Mouse (Mus musculus): ENCODE data around the gene Ncapd3. TPM values are rescaled to one million over a fixed set of nuclear protein-coding genes. Genes with fewer than 3 reads are reported as not detected.
A peak's percentile ranks its signal among the peaks of the same experiment; 100 is the strongest.

Ncapd3 gene
- polyA plus RNA-seq (2015; fragmentation: Nextera tagmentation; extraction: Ambion mirVana): 33.1 and 33.2 TPM in 2 replicates

GRCm38 (mm10) chr9:27029828-27030762 is at the start of gene Ncapd3, which contains the start of gene Vps26b:
Gene Ncapd3 (plus strand): TSS chr9:27030175.
Gene Vps26b (minus strand): TSS chr9:27030065.
- peak within 1 kb of the TSS; percentile 98 for H3K4me3 ChIP-seq
- H3K4me2 ChIP-seq: peak within 1 kb of the TSS; percentile 90
- no peaks in the 10 kb centered on the region for H3K9me3 ChIP-seq
- peak; percentile 97 for ATAC-seq (ENCODE audit: borderline replicate concordance, extremely low read depth, low FRiP score, low TSS enrichment)
- H3K36me3 ChIP-seq: no peaks in the 10 kb centered on the region
- no peaks in the 10 kb centered on the region for H3K27me3 ChIP-seq
- H3K9ac ChIP-seq: peak within 1 kb of the TSS; percentile 99
- under 1% methylated on average over 71 of the region's 80 CpGs for WGBS
- peak within 1 kb of the TSS; percentile 94 for H3K27ac ChIP-seq
- H3K4me1 ChIP-seq: peaks cover 44% of the 10 kb centered on the region

GRCm38 (mm10) chr9:26985090-26985613 is 44.8 kb upstream of the Ncapd3 start:
- Histone ChIP-seq H3K27ac (no peak overlapping the region), H3K4me2 (no peak overlapping the region), H3K9ac (no peak overlapping the region), H3K9me3 (no peaks in the 10 kb centered on the region), H3K4me1 (no peaks in the 10 kb centered on the region), H3K36me3 (peaks cover 49% of the 10 kb centered on the region), H3K4me3 (no peak overlapping the region), H3K27me3 (no peaks in the 10 kb centered on the region)
- ATAC-seq (ENCODE audit: borderline replicate concordance, extremely low read depth, low FRiP score, low TSS enrichment): no peak
- 94% methylated on average over 2 of the region's 2 CpGs for WGBS

- WGBS: 74% methylated on average over 6 of the region's 6 CpGs
- no peak overlapping the region for H3K9ac ChIP-seq
Measured at GRCm38 (mm10) chr9:26985668-26986277, 44.2 kb upstream of the Ncapd3 start.

GRCm38 (mm10) chr9:26990181-26990580 is 39.8 kb upstream of the Ncapd3 start:
- H3K36me3 ChIP-seq: peaks cover 45% of the 10 kb centered on the region
- no peak overlapping the region for H3K4me2 ChIP-seq
- H3K27me3 ChIP-seq: no peaks in the 10 kb centered on the region
- H3K9ac ChIP-seq: no peak overlapping the region
- H3K4me3 ChIP-seq: no peak overlapping the region
- no peak for ATAC-seq (ENCODE audit: borderline replicate concordance, extremely low read depth, low FRiP score, low TSS enrichment)
- H3K27ac ChIP-seq: no peak overlapping the region
- 86% methylated on average over 4 of the region's 4 CpGs for WGBS
- no peaks in the 10 kb centered on the region for H3K4me1 ChIP-seq
- no peaks in the 10 kb centered on the region for H3K9me3 ChIP-seq

More at GRCm38 (mm10) chr9:26985668-26986277, 44.2 kb upstream of the Ncapd3 start:
- Histone ChIP-seq H3K4me3 (no peak overlapping the region), H3K4me1 (no peaks in the 10 kb centered on the region), H3K27ac (no peak overlapping the region), H3K36me3 (peaks cover 48% of the 10 kb centered on the region), H3K27me3 (no peaks in the 10 kb centered on the region), H3K4me2 (no peak overlapping the region), H3K9me3 (no peaks in the 10 kb centered on the region)
- no peak for ATAC-seq (ENCODE audit: borderline replicate concordance, extremely low read depth, low FRiP score, low TSS enrichment)

- peaks cover 34% of the 10 kb centered on the region for H3K36me3 ChIP-seq
- no peaks in the 10 kb centered on the region for H3K27me3 ChIP-seq
- H3K4me3 ChIP-seq: no peak overlapping the region
- H3K4me1 ChIP-seq: peaks cover 2% of the 10 kb centered on the region; the same call in 1 of the 2 replicates
- peak; percentile 58; the same call in 1 of the 2 replicates for ATAC-seq (ENCODE audit: borderline replicate concordance, extremely low read depth, low FRiP score, low TSS enrichment)
- 58% methylated on average over 10 of the region's 10 CpGs for WGBS
- H3K9me3 ChIP-seq: no peaks in the 10 kb centered on the region
- no peak overlapping the region for H3K9ac ChIP-seq
- H3K4me2 ChIP-seq: no peak overlapping the region
- no peak overlapping the region for H3K27ac ChIP-seq
Measured at GRCm38 (mm10) chr9:26993118-26993517, 36.9 kb upstream of the Ncapd3 start.

GRCm38 (mm10) chr9:26993900-26994299 is 36.1 kb upstream of the Ncapd3 start:
- 82% methylated on average over 3 of the region's 3 CpGs for WGBS
- ATAC-seq (ENCODE audit: borderline replicate concordance, extremely low read depth, low FRiP score, low TSS enrichment): no peak

GRCm38 (mm10) chr9:26997062-26997461 is 32.9 kb upstream of the Ncapd3 start:
- no peaks in the 10 kb centered on the region for H3K27me3 ChIP-seq

More at GRCm38 (mm10) chr9:26993900-26994299, 36.1 kb upstream of the Ncapd3 start:
- peaks cover 29% of the 10 kb centered on the region for H3K36me3 ChIP-seq
- no peak overlapping the region for H3K9ac ChIP-seq
- H3K4me1 ChIP-seq: peaks cover 5% of the 10 kb centered on the region; the same call in 1 of the 2 replicates
- no peak overlapping the region for H3K27ac ChIP-seq
- no peaks in the 10 kb centered on the region for H3K27me3 ChIP-seq
- H3K4me2 ChIP-seq: no peak overlapping the region
- H3K9me3 ChIP-seq: no peaks in the 10 kb centered on the region
- H3K4me3 ChIP-seq: no peak overlapping the region

GRCm38 (mm10) chr9:26997501-26997900 is 32.5 kb upstream of the Ncapd3 start:
- H3K4me3 ChIP-seq: no peak overlapping the region
- peaks cover 16% of the 10 kb centered on the region; the same call in 1 of the 2 replicates for H3K4me1 ChIP-seq
- 92% methylated on average over 2 of the region's 2 CpGs for WGBS
- no peaks in the 10 kb centered on the region for H3K9me3 ChIP-seq
- no peak overlapping the region for H3K9ac ChIP-seq
- no peak for ATAC-seq (ENCODE audit: borderline replicate concordance, extremely low read depth, low FRiP score, low TSS enrichment)
- no peak overlapping the region for H3K4me2 ChIP-seq
- no peaks in the 10 kb centered on the region for H3K27me3 ChIP-seq
- H3K36me3 ChIP-seq: no peaks in the 10 kb centered on the region
- no peak overlapping the region for H3K27ac ChIP-seq

More at GRCm38 (mm10) chr9:26997062-26997461, 32.9 kb upstream of the Ncapd3 start:
- Histone ChIP-seq H3K27ac (no peak overlapping the region), H3K4me2 (no peak overlapping the region), H3K4me1 (peaks cover 16% of the 10 kb centered on the region; the same call in 1 of the 2 replicates), H3K9me3 (no peaks in the 10 kb centered on the region), H3K4me3 (no peak overlapping the region), H3K9ac (no peak overlapping the region), H3K36me3 (0 out of 2 replicates have a peak, but pooled peaks cover under 1% of the 10 kb centered on the region)
- WGBS: 87% methylated on average over 3 of the region's 3 CpGs
- no peak for ATAC-seq (ENCODE audit: borderline replicate concordance, extremely low read depth, low FRiP score, low TSS enrichment)

GRCm38 (mm10) chr9:26998669-26999460 is 31.1 kb upstream of the Ncapd3 start:
- no peaks in the 10 kb centered on the region for H3K27me3 ChIP-seq
- H3K4me2 ChIP-seq: peak overlapping the region; percentile 54
- WGBS: under 1% methylated on average over 29 of the region's 29 CpGs
- H3K36me3 ChIP-seq: peaks cover 6% of the 10 kb centered on the region
- no peaks in the 10 kb centered on the region for H3K9me3 ChIP-seq
- peaks cover 16% of the 10 kb centered on the region; the same call in 1 of the 2 replicates for H3K4me1 ChIP-seq
- H3K27ac ChIP-seq: peak overlapping the region; percentile 65; the same call in 1 of the 2 replicates
- peak; percentile 52 for ATAC-seq (ENCODE audit: borderline replicate concordance, extremely low read depth, low FRiP score, low TSS enrichment)
- H3K4me3 ChIP-seq: peak overlapping the region; percentile 68
- peak overlapping the region; percentile 85 for H3K9ac ChIP-seq

GRCm38 (mm10) chr9:26999461-27000395 is 30.2 kb upstream of the Ncapd3 start, which contains the start of the genes Acad8 and Thyn1:
Gene Acad8 (minus strand): TSS chr9:26999566.
Gene Thyn1 (plus strand): TSS chr9:26999710.
- peak; percentile 100 for ATAC-seq (ENCODE audit: borderline replicate concordance, extremely low read depth, low FRiP score, low TSS enrichment)
- H3K4me3 ChIP-seq: peak within 1 kb of the TSS; percentile 68
- peaks cover 14% of the 10 kb centered on the region for H3K36me3 ChIP-seq
- H3K27me3 ChIP-seq: no peaks in the 10 kb centered on the region
- peak within 1 kb of the TSS; percentile 65; the same call in 1 of the 2 replicates for H3K27ac ChIP-seq
- peaks cover 16% of the 10 kb centered on the region; the same call in 1 of the 2 replicates for H3K4me1 ChIP-seq
- H3K9ac ChIP-seq: peak within 1 kb of the TSS; percentile 85
- under 1% methylated on average over 35 of the region's 35 CpGs for whole genome bisulfite sequencing
- peak within 1 kb of the TSS; percentile 68 for H3K4me2 ChIP-seq
- H3K9me3 ChIP-seq: no peaks in the 10 kb centered on the region

All from lung, embryonic 15.5 days (tissue).